Mouse (Mus musculus): ENCODE data around the gene Gemin6. TPM values are rescaled to one million over a fixed set of nuclear protein-coding genes. Genes with fewer than 3 reads are reported as not detected.

The Gemin6 gene
- total and polyA plus RNA-seq, 3 experiments = 19.6 to 25.3 TPM; not detected in 1

DNA sequence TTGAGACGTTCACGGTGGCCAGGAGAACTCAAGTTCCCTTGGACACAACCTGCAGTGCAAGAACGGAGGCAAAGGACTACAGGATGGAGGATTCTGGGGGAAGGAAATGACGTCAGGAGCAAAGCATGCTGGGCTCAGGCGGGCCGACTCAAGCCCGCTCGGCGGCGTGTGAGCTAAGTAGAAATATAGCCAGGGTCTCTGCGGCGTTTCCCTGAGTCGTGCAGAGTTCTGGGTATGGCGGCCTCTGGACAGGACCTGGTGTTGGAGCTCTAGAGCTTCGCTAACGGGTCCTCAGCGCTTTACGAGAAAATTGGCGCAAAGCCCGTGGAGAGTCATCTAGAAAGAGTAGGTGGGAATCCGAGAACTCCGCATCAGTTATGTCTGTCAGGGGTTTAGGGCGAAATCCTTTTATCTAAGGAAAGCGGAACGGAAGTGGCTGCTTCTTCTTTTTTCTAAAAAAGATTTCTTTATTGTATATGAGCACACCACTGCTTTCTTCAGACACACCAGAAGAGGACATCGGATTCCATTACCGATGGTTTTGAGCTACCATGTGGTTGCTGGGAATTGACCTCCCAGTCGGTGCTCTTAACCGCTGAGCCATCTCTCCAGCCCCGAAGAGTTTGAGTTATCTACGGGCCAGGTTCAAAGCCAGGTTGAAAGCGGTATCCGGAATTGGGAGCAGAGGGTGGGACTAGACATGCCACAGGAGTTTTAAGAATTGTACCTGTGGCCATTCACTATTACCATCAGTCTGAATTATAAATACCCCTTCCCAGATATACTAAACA lies at the start of gene Gemin6 (continued):
- TF ChIP-seq NELFE (IDR thresholded peaks at IDR 0.05; ENCODE audit: low read depth, low read length) (peak; percentile 96), UBTF (IDR thresholded peaks at IDR 0.05; ENCODE audit: borderline replicate concordance, insufficient read depth, low read depth, low read length) (no peak), NRF1 (IDR thresholded peaks at IDR 0.05; ENCODE audit: insufficient read depth, low read depth, low read length, poor library complexity, severe bottlenecking) (0 out of 2 replicates have a peak, but pooled peaks have one; percentile 5)

DNA sequence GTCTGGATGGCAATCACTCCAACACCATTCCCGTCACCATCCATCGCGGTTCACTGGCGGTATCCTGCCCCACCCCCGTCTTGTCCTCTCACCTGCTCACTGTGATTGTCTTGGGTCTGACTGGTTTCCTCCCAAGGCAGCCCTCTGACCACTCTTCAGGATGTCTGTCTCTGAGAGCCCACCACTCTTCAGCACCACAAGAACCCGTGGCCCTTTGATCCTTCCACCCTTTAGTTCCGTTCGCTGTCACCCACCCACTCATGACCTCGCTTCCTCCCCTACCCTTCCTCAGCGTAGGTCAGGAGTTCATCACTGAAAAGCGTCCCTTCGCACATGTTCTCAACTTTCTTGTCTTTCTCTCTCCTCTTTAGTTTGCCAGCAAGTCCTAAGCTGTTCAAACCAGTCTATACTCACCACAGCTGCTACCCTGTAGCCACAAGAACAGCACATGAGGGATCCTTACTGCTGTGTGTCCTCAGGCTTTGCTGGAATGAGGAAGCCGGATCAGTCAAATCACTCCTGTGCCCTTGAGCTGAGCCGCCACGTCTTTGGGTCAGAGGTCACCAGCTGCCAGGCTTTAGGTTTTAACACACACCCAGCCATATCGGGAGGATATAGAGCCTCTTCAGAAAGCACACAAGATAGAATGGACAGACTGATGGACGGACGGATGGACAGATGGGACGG lies 49.4 kb upstream of the Gemin6 start:
- Histone ChIP-seq H3K4me1 (ENCODE audit: control insufficient read depth in 1 of 2, insufficient read depth in 2 of 2, low read length in 2 of 2) (no peaks in the 10 kb centered on the region), H3K27ac (ENCODE audit: control insufficient read depth, low read depth, low read length) (no peak overlapping the region), H3K36me3 (ENCODE audit: control insufficient read depth in 1 of 2, insufficient read depth in 2 of 2, low read length in 2 of 2) (no peaks in the 10 kb centered on the region), H3K9me3 (replicated peaks; ENCODE audit: insufficient read depth, low read length) (no peaks in the 10 kb centered on the region), H3K9ac (ENCODE audit: control insufficient read depth, low read depth, low read length, poor library complexity, severe bottlenecking) (no peak overlapping the region), H3K4me3 (ENCODE audit: control insufficient read depth in 1 of 2, insufficient read depth in 1 of 2, low read depth in 2 of 2, low read length in 2 of 2) (no peak overlapping the region), H3K27me3 (ENCODE audit: control insufficient read depth in 1 of 2, insufficient read depth in 2 of 2, low read length in 2 of 2) (no peaks in the 10 kb centered on the region; a peak in 2 of 4 replicates), H3K79me2 (ENCODE audit: control insufficient read depth, insufficient read depth, low read length, poor library complexity) (no peaks in the 10 kb centered on the region)
- DNase-seq (ENCODE audit: low read depth, low spot score) = no peak
- TF ChIP-seq CHD1 (IDR thresholded peaks at IDR 0.05; ENCODE audit: low read depth, low read length) (no peak), GATA1 (IDR thresholded peaks at IDR 0.05; ENCODE audit: low read depth, low read length) (no peak)

GRCm38 (mm10) chr17:80175386-80175739 lies 48.9 kb upstream of the Gemin6 start:
- no peaks in the 10 kb centered on the region for H3K4me1 ChIP-seq (ENCODE audit: control insufficient read depth in 1 of 2, insufficient read depth in 2 of 2, low read length in 2 of 2)
- no peaks in the 10 kb centered on the region; a peak in 1 of 4 replicates for H3K27me3 ChIP-seq (ENCODE audit: control insufficient read depth in 1 of 2, insufficient read depth in 2 of 2, low read length in 2 of 2)
- no peak overlapping the region for H3K9ac ChIP-seq (ENCODE audit: control insufficient read depth, low read depth, low read length, poor library complexity, severe bottlenecking)
- TF ChIP-seq ZNF384 (IDR thresholded peaks at IDR 0.05; ENCODE audit: low read depth, low read length) = no peak
- no peak for TF ChIP-seq MYC (IDR thresholded peaks at IDR 0.05; ENCODE audit: low read depth, low read length)
- TF ChIP-seq USF2 (IDR thresholded peaks at IDR 0.05; ENCODE audit: borderline replicate concordance in 1 of 2, insufficient read depth in 1 of 2, low read depth in 1 of 2, low read length in 2 of 2) = no peak
- no peak for TF ChIP-seq POLR2A (IDR thresholded peaks at IDR 0.05; ENCODE audit: control insufficient read depth in 1 of 2, insufficient read depth in 1 of 2, low read depth in 1 of 2, low read length in 2 of 2, poor library complexity in 1 of 2)
- TF ChIP-seq EP300 (IDR thresholded peaks at IDR 0.05; ENCODE audit: low read depth in 1 of 2, low read length in 2 of 2) = no peak
- TF ChIP-seq MAZ (IDR thresholded peaks at IDR 0.05; ENCODE audit: low read depth, low read length) = no peak
- TF ChIP-seq UBTF (IDR thresholded peaks at IDR 0.05; ENCODE audit: borderline replicate concordance, insufficient read depth, low read depth, low read length) = no peak
- no peak for TF ChIP-seq NRF1 (IDR thresholded peaks at IDR 0.05; ENCODE audit: insufficient read depth, low read depth, low read length, poor library complexity, severe bottlenecking)
- TF ChIP-seq MAFK (IDR thresholded peaks at IDR 0.05; ENCODE audit: borderline replicate concordance, low read depth, low read length) = no peak
- H3K27ac ChIP-seq (ENCODE audit: control insufficient read depth, low read depth, low read length) = no peak overlapping the region
- no peak for DNase-seq (ENCODE audit: low read depth, low spot score)
- no peaks in the 10 kb centered on the region for H3K79me2 ChIP-seq (ENCODE audit: control insufficient read depth, insufficient read depth, low read length, poor library complexity)
- no peaks in the 10 kb centered on the region for H3K36me3 ChIP-seq (ENCODE audit: control insufficient read depth in 1 of 2, insufficient read depth in 2 of 2, low read length in 2 of 2)
- H3K9me3 ChIP-seq (replicated peaks; ENCODE audit: insufficient read depth, low read length) = no peaks in the 10 kb centered on the region
- H3K4me3 ChIP-seq (ENCODE audit: control insufficient read depth in 1 of 2, insufficient read depth in 1 of 2, low read depth in 2 of 2, low read length in 2 of 2) = no peak overlapping the region
